Mouse (Mus musculus) C2C12 (cell line): ENCODE data around the gene Slc39a11. TPM values are rescaled to one million over a fixed set of nuclear protein-coding genes. Genes with fewer than 3 reads are reported as not detected.

Experiments
- H3K27me3 ChIP-seq: one replicate; pipeline ENCODE4 v1.6.1; 2011; ENCODE audit not compliant: control insufficient read depth, insufficient read depth, insufficient read length
- H3K36me3 ChIP-seq: one replicate; pipeline ENCODE4 v1.6.1; 2011; ENCODE audit not compliant: control insufficient read depth, insufficient read depth
- H3K4me3 ChIP-seq: one replicate; pipeline ENCODE4 v1.5.1; 2011; ENCODE audit warnings: mild to moderate bottlenecking, control low read depth; ENCODE audit not compliant: poor library complexity, insufficient read depth, severe bottlenecking
- H3K79me2 ChIP-seq: one replicate; pipeline ENCODE4 v1.6.1; 2011; ENCODE audit not compliant: control insufficient read depth, insufficient read depth
- H3K79me3 ChIP-seq: one replicate; pipeline ENCODE4 v1.6.1; 2011; ENCODE audit warnings: low read depth, control low read depth
- H3ac ChIP-seq: one replicate; pipeline ENCODE3; 2011; ENCODE audit warnings: low read depth; ENCODE audit not compliant: control insufficient read depth, insufficient read length
- CEBPB ChIP-seq: IDR thresholded peaks from one replicate; pipeline ENCODE4 v1.6.1; 2011; ENCODE audit warnings: low read depth, mild to moderate bottlenecking, control low read depth, moderate library complexity
- CTCF ChIP-seq: IDR thresholded peaks from one replicate; pipeline ENCODE4 v1.5.1; 2011; ENCODE audit not compliant: control insufficient read depth, insufficient read depth, insufficient read length
- FOSL1 ChIP-seq: IDR thresholded peaks from one replicate; pipeline ENCODE4 v1.8.0; 2011; ENCODE audit warnings: mild to moderate bottlenecking, low read length; ENCODE audit not compliant: poor library complexity, insufficient read depth, severe bottlenecking
- MAX ChIP-seq: IDR thresholded peaks from one replicate; pipeline ENCODE4 v1.6.1; 2011; ENCODE audit warnings: mild to moderate bottlenecking, control low read depth
- MYOD1 ChIP-seq: IDR thresholded peaks from one replicate; pipeline ENCODE4 v1.6.1; 2011; ENCODE audit warnings: low read depth; ENCODE audit not compliant: control insufficient read depth, insufficient read length
- MYOG ChIP-seq: IDR thresholded peaks from one replicate; pipeline ENCODE4 v1.6.1; 2011; ENCODE audit not compliant: control insufficient read depth, insufficient read length; ENCODE audit errors: extremely low read depth
- USF1 ChIP-seq: IDR thresholded peaks from one replicate; pipeline ENCODE4 v1.6.1; 2011; ENCODE audit warnings: low read depth, mild to moderate bottlenecking, control low read depth, moderate library complexity
- polyA plus RNA-seq: library from polyadenylated mRNA; unstranded; fragments of >200 nt; fragmentation: generic; extraction: Trizol; gene quantifications from one replicate; pipeline ENCODE4 v1.2.1, GENCODE M21; 2012; ENCODE audit warnings: missing spikeins

Slc39a11 gene
- polyA plus RNA-seq, 1 experiment, result 10.0 TPM

- no peak overlapping the region for H3ac ChIP-seq
- H3K79me2 ChIP-seq, result no peaks in the 10 kb centered on the region
- no peaks in the 10 kb centered on the region for H3K79me3 ChIP-seq
- peaks cover 5% of the 10 kb centered on the region for H3K27me3 ChIP-seq
- H3K4me3 ChIP-seq, result no peak overlapping the region
- no peaks in the 10 kb centered on the region for H3K36me3 ChIP-seq
- no peak for TF ChIP-seq FOSL1
- no peak for TF ChIP-seq MYOG
- TF ChIP-seq CTCF, result no peak
- no peak for TF ChIP-seq USF1
- no peak for TF ChIP-seq CEBPB
Observed at GRCm38 (mm10) chr11:113221267-113222195, 428.3 kb downstream of the Slc39a11 start.

- TF ChIP-seq CTCF, result no peak
- no peak for TF ChIP-seq MAX
- TF ChIP-seq USF1, result no peak
- no peak for TF ChIP-seq MYOD1
- no peak for TF ChIP-seq FOSL1
- no peak for TF ChIP-seq CEBPB
- Histone ChIP-seq H3K27me3 (peaks cover 5% of the 10 kb centered on the region), H3ac (no peak overlapping the region), H3K79me3 (no peaks in the 10 kb centered on the region), H3K4me3 (no peak overlapping the region), H3K36me3 (no peaks in the 10 kb centered on the region), H3K79me2 (no peaks in the 10 kb centered on the region)
Observed at GRCm38 (mm10) chr11:113220649-113221048, 429.2 kb downstream of the Slc39a11 start.

GRCm38 (mm10) chr11:113214741-113215140 is 435.1 kb downstream of the Slc39a11 start:
- no peaks in the 10 kb centered on the region for H3K79me2 ChIP-seq
- no peak for TF ChIP-seq CTCF
- no peaks in the 10 kb centered on the region for H3K79me3 ChIP-seq
- no peak overlapping the region for H3K4me3 ChIP-seq
- H3K27me3 ChIP-seq, result no peaks in the 10 kb centered on the region
- H3K36me3 ChIP-seq, result no peaks in the 10 kb centered on the region
- no peak overlapping the region for H3ac ChIP-seq

- Histone ChIP-seq H3K79me2 (no peaks in the 10 kb centered on the region), H3K27me3 (no peaks in the 10 kb centered on the region), H3ac (no peak overlapping the region), H3K79me3 (no peaks in the 10 kb centered on the region), H3K36me3 (no peaks in the 10 kb centered on the region), H3K4me3 (no peak overlapping the region)
- no peak for TF ChIP-seq CEBPB
- no peak for TF ChIP-seq USF1
- no peak for TF ChIP-seq MYOG
- no peak for TF ChIP-seq MYOD1
- no peak for TF ChIP-seq CTCF
- TF ChIP-seq FOSL1, result no peak
- no peak for TF ChIP-seq MAX
Observed at GRCm38 (mm10) chr11:113212390-113213025, 437.4 kb downstream of the Slc39a11 start.

GRCm38 (mm10) chr11:113209220-113209878 is 440.5 kb downstream of the Slc39a11 start:
- no peak for TF ChIP-seq MYOD1
- TF ChIP-seq FOSL1, result no peak
- Histone ChIP-seq H3K79me2 (no peaks in the 10 kb centered on the region), H3K79me3 (no peaks in the 10 kb centered on the region), H3K4me3 (no peak overlapping the region), H3K27me3 (no peaks in the 10 kb centered on the region), H3K36me3 (no peaks in the 10 kb centered on the region), H3ac (no peak overlapping the region)

- no peaks in the 10 kb centered on the region for H3K79me3 ChIP-seq
- no peak overlapping the region for H3ac ChIP-seq
- TF ChIP-seq MYOG, result no peak
- TF ChIP-seq MYOD1, result no peak
- no peak for TF ChIP-seq FOSL1
- TF ChIP-seq CEBPB, result no peak
- no peak for TF ChIP-seq USF1
- no peak for TF ChIP-seq MAX
- no peak for TF ChIP-seq CTCF
- H3K27me3 ChIP-seq, result no peaks in the 10 kb centered on the region
- H3K79me2 ChIP-seq, result no peaks in the 10 kb centered on the region
- no peak overlapping the region for H3K4me3 ChIP-seq
- no peaks in the 10 kb centered on the region for H3K36me3 ChIP-seq
Observed at GRCm38 (mm10) chr11:113208521-113209072, 441.3 kb downstream of the Slc39a11 start.
